Mouse (Mus musculus) naive thymus-derived CD4-positive, alpha-beta T cell, adult 2 months (primary cell): ENCODE data around the gene Mrc1.

Experiments used
- DNase-seq: peaks from one replicate; pipeline ENCODE4 v3.0.0-alpha.2; 2011; ENCODE audit warnings: low read depth

The Mrc1 gene

DNA sequence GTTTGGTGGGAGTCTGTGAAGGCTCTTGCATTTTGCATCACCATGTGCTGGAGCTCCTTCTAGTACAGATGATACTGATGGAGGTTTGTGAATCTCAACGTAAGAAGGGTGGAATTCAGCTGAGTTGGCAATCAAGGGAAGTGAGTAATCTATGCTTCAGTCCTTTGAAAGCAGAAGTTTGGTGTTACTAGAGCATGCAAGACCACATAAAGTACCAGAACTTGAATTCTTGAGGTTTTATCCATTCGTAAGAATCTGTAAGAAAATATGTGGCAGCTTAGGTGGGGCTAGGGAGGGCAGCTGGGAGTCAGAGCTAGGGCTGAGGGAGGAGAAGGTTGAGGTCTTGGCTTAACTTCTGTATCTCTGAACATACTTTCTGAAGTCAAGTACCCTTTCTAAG is 15.5 kb downstream of the Mrc1 start:
- DNase-seq = no peak

DNA sequence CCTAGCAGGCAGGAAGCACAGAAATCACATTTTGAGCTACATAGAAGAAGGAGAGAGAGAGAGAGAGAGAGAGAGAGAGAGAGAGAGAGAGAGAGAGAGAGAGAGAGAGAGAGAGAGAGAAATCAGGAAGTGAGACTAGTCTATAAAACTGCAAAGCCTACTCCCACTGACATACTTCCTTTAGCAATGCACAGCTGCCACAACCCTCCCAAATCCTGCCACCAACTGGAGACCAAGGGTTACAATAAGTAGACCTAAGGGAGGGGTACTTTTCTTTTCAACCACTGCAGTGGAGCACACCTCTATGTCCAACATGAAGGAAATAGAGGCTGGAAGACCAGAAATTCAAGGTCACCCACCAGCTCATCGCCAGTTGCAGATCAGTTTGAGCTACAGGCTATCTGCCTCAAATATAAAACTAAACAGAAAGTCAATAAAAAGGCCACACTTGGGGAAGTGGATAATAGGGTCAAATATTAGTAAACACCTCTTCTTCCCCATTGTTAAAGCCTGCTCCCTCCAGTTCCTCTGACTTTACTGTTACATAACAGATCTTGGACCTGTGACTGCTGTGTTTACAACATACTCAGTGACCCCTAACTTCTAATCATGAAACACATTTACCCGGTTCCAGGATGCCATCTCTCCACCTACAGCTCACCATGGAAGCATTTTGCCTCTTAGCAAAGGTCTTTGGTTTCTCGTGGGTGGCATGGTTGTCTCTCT is 20.8 kb downstream of the Mrc1 start:
- DNase-seq = no peak

DNA sequence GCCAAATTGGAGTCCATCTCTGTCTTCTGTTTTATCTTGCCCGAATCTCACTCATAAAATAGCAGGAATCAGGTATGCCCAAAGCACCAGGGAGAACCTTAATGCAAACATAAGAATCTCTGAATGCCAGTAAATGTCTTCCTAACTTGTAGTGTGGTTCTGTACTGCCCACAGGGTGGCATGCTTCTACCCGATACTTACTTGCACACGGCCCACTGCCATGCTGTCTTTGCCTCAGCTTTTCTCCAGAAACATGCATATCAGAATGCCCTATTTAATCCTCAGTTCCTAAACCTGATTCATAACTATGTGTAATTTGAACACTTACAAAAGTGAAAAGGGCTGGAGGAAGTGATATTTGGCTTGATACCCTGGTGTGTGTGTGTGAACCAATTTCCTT is 22.7 kb downstream of the Mrc1 start:
- no peak for DNase-seq

DNA sequence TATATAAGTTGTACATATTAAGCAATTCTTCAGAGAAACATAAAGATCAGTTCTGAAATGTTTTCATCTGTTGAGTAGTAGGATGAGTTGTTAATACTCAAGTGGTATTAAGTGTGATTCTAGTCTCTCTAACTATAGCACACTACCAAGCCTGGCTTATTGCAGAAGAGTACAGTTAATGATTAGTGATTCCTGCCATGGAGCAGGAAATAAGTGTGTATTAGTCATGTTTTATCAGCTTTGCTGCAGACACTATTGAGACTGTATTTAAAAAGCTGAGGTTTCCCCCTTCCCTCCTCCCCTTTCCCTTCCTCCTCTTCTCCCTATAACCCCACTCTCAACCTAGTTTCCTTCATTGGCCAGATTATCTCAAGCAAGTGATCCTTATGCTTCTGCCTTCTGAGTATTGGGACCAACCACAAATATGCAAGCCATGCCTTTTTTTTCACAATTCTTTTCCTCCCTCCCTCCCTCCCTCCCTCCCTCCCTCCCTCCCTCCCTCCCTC is 29.2 kb downstream of the Mrc1 start:
- DNase-seq = no peak

DNA sequence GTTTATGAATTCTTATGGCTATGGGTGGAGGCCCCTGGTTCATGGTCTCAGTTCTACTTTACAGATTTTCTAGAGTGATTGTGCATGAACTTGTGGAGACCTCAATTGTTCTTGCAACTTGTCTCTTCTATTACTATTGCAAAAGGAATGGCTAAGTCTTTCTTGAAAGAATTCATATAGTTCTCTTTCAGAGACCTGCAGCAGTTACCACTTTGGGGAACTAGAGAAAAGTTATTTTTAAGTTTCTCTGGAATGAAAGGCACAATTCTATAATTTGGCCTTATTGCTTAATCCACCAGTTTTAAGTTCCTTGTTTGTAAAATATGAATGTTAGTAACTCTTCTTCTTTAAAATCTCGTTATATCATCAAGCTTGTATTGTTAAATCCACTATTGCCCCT is 32.9 kb downstream of the Mrc1 start:
- DNase-seq = no peak

DNA sequence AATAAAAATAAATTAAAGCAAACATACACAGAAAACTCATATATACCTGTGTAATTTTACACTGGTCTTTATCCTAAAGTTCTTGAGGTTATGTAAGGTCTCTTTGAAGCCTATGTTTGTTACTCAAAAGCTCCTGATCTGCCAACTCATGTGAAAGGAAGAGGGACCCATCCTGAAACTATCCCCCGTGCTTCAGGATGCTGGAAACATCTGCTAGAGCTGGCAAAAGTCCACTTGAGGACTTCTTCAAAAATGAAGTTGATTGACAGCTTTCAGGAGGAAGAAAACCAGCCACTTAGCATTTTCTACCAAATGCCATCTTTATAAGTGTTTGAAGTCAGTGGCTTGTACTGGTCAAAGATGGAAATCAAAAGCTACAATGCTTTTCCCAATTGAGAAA is 40.0 kb downstream of the Mrc1 start:
- DNase-seq = no peak

DNA sequence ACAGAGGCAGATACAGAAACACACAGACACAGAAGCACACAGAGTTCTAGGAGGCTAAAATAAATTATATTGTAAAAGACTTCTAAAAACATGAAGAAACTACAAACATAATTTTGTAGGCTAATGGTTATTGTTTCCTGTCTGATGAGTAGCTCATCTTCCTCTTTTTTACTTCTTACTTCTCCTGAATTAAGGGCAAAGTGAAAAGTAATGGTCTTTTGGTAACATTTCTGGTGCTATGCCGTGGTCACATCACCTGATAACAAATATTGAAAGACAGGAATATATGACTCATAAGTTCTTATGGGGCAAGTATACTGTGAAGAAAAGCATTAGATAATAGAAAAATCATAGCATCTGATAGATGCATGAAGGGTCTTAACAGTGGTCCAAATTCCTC is 42.9 kb downstream of the Mrc1 start:
- no peak for DNase-seq

DNA sequence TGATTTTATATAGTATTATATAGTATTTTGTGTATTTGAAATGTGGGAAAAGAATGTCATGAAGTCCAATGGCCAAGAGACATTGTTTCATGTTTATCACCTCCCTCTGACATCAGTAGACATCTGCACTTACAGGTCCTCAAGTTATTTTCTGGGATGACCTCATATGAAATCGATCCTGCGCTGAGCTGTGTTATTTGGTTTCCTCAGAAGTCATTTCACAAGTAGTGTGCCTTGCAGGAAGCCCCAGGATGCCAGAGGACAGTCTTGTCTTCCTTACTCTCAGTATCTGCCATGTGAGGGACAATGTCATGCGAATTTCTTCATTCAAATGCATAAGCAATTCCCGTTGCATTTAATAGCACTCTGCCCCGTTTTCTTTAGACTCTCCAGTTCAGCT is 46.6 kb downstream of the Mrc1 start:
- DNase-seq = no peak

DNA sequence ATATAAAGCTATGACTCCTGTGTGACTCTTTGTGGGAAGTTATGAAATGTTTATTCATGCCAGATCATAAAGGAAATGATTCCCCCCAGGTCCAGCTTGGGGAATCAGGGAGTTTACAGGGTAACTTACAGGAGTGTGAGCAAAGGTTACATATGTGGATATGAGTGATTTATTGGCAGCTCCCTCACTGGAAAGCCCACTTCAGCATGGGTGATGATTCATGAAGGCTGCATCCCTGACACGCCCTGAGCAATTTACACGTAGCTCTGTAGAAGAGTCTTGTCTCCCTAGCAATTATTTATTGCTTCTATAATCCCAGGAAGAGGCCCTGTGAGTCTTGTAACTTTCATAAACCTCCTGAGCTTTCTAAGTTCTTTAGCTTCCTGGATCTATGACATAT is 50.1 kb downstream of the Mrc1 start:
- DNase-seq = no peak

DNA sequence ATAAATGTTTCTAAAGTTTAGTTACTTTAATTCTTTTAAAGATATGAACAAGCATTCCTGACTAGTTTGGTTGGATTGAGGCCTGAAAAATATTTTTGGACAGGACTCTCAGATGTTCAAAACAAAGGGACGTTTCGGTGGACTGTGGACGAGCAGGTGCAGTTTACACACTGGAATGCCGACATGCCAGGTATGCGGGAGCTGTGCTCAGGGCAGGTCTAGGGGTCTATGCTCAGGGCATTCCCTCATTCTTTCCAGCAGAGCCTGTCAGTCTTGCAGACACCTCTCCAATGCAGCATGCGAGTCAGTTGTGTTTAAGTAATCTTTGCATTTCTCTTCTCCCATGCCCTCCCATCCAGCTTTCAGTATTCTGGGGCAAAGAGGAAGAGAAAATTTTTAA is 50.6 kb downstream of the Mrc1 start:
- DNase-seq = no peak

DNA sequence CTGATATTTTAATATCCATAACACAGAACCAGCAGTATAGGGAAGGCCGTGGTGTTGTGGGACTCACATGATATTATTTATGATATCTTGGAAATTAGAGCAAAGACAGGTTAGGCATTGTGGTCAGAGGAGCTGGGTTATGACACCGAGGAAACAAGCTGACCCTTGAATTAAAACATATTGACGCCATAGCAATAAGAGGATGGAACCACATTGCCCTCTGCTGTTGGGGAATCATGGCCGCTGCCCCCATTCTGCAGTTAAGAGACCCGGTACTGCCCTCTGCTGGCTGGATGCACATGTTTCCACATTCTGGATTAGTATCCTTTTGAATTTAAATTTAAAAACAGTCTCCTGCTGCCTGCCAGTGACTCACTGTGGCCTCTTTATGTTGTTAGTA is 66.1 kb downstream of the Mrc1 start:
- peak; percentile 82 for DNase-seq

DNA sequence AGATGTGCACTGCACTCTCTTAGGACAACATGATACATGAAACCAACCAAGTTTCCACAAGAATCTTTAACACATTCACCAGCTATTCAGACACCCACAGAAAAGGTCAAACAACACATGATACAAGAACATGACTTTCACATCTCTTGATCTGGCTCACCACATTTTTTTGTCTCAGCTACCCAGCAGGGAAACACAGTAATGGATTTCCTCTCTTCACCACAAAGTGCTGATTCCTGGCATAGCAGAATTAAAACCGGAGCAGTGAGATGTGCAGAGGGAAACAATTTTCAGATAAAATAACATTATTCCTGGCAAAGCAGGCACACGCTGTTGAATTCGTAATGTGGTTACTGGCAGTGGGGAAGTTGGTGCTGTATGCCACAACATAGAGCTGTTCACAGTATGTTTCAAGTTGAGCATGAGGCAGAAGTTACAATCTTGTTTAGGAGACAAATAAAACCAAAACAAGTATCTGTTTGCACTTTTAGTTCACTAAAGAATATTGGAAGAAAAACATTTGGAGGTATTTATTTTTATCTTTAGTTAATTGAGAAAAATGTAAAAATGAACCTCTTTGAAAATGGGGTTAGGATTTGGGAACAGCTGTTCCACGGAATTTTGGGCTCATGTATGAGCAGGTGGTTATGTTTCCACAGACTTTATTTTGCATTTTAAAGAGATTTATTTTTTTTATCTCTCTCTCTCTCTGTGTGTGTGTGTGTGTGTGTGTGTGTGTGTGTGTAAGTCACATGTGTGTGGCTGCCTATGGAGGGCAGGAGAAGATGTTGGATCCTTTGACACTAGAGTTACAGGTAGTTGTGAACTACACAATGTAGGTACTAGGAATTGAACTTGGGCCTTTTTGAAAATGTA is 83.6 kb downstream of the Mrc1 start:
- DNase-seq = no peak

DNA sequence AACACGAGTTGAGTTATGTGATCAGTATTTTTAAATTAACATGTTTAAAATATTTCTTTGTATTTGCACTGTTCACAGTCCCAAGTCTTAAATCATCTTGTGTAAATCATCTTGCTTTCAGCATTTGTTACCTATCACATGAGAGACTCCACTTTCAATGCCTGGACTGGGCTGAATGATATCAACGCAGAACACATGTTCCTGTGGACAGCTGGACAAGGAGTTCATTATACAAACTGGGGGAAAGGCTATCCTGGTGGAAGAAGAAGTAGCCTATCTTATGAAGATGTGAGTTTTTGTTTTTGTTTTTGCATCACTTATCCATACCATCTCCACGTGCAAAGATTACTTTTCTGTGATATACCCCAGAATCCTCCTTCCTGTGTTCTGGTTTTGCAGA is 85.9 kb downstream of the Mrc1 start:
- DNase-seq = no peak

DNA sequence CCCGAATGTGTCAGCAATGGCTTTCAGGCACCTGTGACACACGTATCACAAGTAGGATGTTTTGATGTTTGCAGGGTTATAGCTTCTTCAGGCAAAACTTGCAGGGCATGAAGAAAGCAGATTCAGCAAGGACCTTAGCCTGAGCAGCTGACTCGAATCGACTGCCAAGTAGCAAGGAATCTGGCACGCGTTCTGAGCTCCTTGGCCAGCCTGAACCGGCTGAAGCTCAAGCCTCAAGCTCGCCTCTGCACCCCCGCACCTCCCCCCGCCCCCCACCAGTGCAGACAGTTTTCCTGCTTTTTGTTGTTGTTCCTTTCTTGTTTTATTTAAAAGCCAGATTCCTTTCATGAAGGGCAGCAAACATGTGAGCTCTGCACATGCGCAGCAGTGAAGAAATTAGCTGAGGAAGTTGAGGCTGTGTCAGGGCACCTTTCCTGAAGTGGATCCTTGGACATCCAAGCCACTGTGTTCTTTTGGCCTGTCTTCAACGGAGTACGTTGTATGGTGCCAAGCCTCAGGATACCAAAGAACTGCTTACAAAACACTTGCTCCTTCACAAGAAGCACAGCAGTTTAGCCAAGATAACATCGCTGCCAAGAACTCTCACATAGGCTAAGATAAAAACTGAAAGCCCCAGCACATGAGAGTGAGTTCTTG is 112.6 kb downstream of the Mrc1 start:
- DNase-seq = no peak

DNA sequence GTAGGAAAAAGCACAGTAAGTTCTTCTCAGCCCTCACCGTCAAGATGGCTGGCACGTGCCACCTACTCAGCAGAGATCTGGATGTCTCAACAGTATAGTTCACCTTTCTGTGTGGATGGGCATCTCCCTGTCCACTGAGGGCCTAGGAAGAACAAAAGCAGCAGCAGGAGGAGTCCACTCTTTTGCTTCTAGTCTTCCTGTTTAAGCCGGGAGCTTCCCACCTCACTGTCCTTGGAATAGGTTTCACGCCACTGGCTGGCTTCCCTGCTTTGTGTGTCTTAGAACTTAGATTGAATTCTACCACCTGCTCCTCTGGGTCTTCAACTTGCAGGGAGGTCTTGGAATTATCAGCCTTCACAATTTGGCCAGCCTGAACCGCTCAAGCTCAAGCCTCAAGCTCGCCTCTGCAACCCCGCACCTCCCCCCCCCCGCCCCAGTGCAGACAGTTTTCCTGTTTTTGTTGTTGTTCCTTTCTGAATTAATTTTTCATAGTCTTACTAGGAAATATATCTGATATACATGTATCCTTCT is 113.2 kb downstream of the Mrc1 start:
- DNase-seq = no peak
